Mouse (Mus musculus) limb, embryonic 12.5 days (tissue): ENCODE results near the gene 2010300C02Rik. TPM values are rescaled to one million over a fixed set of nuclear protein-coding genes. Genes with fewer than 3 reads are reported as not detected.
A peak's percentile ranks its signal among the peaks of the same experiment; 100 is the strongest.
"Not testable (repeated sequence)": the region's sequence is repeated elsewhere in the genome, so short reads cannot be mapped to it uniquely, and the experiment has no call there.

Experiments used
- ATAC-seq: fragments of 200-750 bp; cut with Nextera tagmentation; 2 replicates; pipeline ENCODE4 v1.8.0; 2017; ENCODE audit warnings: low read depth, moderate TSS enrichment; ENCODE audit not compliant: insufficient number of reproducible peaks, insufficient read depth, low FRiP score, low TSS enrichment
- H3K27ac ChIP-seq: fragments of 300-500 bp; sonication (generic); 2 replicates; pipeline ENCODE4 v1.5.1; 2016; ENCODE audit warnings: mild to moderate bottlenecking, moderate library complexity
- H3K27me3 ChIP-seq: fragments of 300-500 bp; sonication (generic); 2 replicates; pipeline ENCODE4 v1.6.1; 2016; ENCODE audit warnings: mild to moderate bottlenecking, moderate library complexity
- H3K36me3 ChIP-seq: fragments of 300-500 bp; sonication (generic); 2 replicates; pipeline ENCODE4 v1.6.1; 2016; ENCODE audit warnings: mild to moderate bottlenecking, moderate library complexity
- H3K4me1 ChIP-seq: fragments of 300-500 bp; sonication (generic); replicated peaks from 2 replicates; pipeline ENCODE4 v1.6.1; 2016
- H3K4me2 ChIP-seq: fragments of 300-500 bp; sonication (generic); 2 replicates; pipeline ENCODE4 v1.6.1; 2016; ENCODE audit warnings: mild to moderate bottlenecking, moderate library complexity
- H3K4me3 ChIP-seq: fragments of 300-500 bp; sonication (generic); replicated peaks from 2 replicates; pipeline ENCODE4 v1.5.1; 2016; ENCODE audit warnings: mild to moderate bottlenecking
- H3K9ac ChIP-seq: fragments of 300-500 bp; sonication (generic); replicated peaks from 2 replicates; pipeline ENCODE4 v1.6.1; 2016; ENCODE audit warnings: mild to moderate bottlenecking, moderate library complexity
- H3K9me3 ChIP-seq: fragments of 300-500 bp; sonication (generic); 2 replicates; pipeline ENCODE4 v1.6.1; 2016; ENCODE audit warnings: mild to moderate bottlenecking, moderate library complexity
- WGBS: fragments of 180-500 bp; shearing (Covaris S2); methylation state at CpG from one replicate; pipeline ENCODE4 v1.1.7; 2016; 5-methylcytosine and 5-hydroxymethylcytosine counted together
- polyA plus RNA-seq: library from polyadenylated mRNA; unstranded; fragments of >200 nt; fragmentation: Nextera tagmentation; extraction: Ambion mirVana; gene quantifications from 2 replicates; pipeline ENCODE4 v1.2.1, GENCODE M21; 2016

The 2010300C02Rik gene
- polyA plus RNA-seq, 1 experiment from 2014 or later = 1.1 TPM

- 60% methylated on average over 10 of the region's 10 CpGs for WGBS
- no peak overlapping the region for H3K4me3 ChIP-seq
- no peak overlapping the region for H3K4me2 ChIP-seq
These were observed 8.2 kb upstream of the 2010300C02Rik start for GRCm38 (mm10) chr1:37728053-37728452.

GRCm38 (mm10) chr1:37727186-37727585 lies 7.3 kb upstream of the 2010300C02Rik start:
- Histone ChIP-seq H3K9ac (no peak overlapping the region), H3K9me3 (no peaks in the 10 kb centered on the region), H3K4me2 (no peak overlapping the region), H3K4me1 (no peaks in the 10 kb centered on the region), H3K27me3 (no peaks in the 10 kb centered on the region), H3K27ac (no peak overlapping the region), H3K4me3 (no peak overlapping the region), H3K36me3 (no peaks in the 10 kb centered on the region)
- WGBS = 81% methylated on average over 8 of the region's 8 CpGs
- no peak for ATAC-seq

More at GRCm38 (mm10) chr1:37728053-37728452, 8.2 kb upstream of the 2010300C02Rik start:
- ATAC-seq = no peak
- no peak overlapping the region for H3K9ac ChIP-seq
- no peaks in the 10 kb centered on the region for H3K4me1 ChIP-seq
- H3K27me3 ChIP-seq = no peaks in the 10 kb centered on the region
- no peak overlapping the region for H3K27ac ChIP-seq
- H3K36me3 ChIP-seq = no peaks in the 10 kb centered on the region
- H3K9me3 ChIP-seq = no peaks in the 10 kb centered on the region

DNA sequence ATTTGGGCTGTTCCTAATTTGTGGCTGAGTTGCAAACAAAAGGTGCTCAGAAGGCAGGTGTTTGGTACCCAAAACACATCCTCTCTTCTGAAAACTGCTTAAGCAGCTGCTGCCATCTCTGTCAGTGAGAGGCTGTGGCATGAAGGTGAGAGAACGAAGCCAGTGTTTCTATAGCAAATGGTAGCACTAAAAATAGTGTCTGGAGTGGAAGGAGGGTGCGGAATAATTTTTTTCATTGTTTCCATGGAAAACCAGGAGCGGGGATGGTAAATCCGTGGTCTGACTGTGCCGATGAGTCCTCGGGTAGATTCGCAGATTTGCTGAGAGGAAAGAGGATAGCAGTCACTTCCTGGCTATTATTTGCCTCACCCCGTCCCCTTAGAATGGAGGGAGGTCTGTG lies 6.5 kb upstream of the 2010300C02Rik start:
- H3K4me1 ChIP-seq = no peaks in the 10 kb centered on the region
- 81% methylated on average over 8 of the region's 8 CpGs for WGBS
- H3K4me3 ChIP-seq = no peak overlapping the region
- peaks cover 3% of the 10 kb centered on the region; the same call in 1 of the 2 replicates for H3K27me3 ChIP-seq
- no peak for ATAC-seq
- H3K9me3 ChIP-seq = no peaks in the 10 kb centered on the region
- no peak overlapping the region for H3K9ac ChIP-seq
- H3K36me3 ChIP-seq = no peaks in the 10 kb centered on the region
- no peak overlapping the region for H3K27ac ChIP-seq
- H3K4me2 ChIP-seq = no peak overlapping the region

GRCm38 (mm10) chr1:37725880-37726279 lies 6.0 kb upstream of the 2010300C02Rik start:
- ATAC-seq = no peak
- Histone ChIP-seq H3K9me3 (no peaks in the 10 kb centered on the region), H3K36me3 (no peaks in the 10 kb centered on the region), H3K9ac (no peak overlapping the region), H3K27me3 (peaks cover 3% of the 10 kb centered on the region; the same call in 1 of the 2 replicates), H3K27ac (no peak overlapping the region), H3K4me2 (no peak overlapping the region), H3K4me3 (no peak overlapping the region), H3K4me1 (no peaks in the 10 kb centered on the region)
- WGBS = 72% methylated on average over 12 of the region's 12 CpGs

DNA sequence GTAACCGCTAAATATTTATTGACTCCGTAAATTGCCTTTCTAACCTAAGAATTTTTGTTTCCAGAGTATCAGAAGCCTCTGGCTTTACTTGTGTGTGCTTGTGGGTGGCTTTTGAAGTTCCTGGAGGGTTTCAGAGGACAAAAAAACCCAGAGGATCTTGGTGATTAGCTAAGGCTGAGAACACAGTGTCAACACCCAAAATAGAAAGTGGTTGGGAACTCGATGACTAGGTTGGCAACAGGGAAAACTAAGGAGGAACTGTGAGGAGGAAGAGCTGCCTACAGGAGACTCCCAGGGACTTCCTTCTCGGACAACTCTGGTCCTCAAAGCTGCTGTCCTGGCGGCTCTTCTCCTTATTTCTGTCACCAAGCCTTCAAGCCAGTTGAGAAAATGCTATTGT lies 1.2 kb upstream of the 2010300C02Rik start:
- Histone ChIP-seq H3K9ac (no peak overlapping the region), H3K4me3 (no peak overlapping the region), H3K27me3 (peaks cover 41% of the 10 kb centered on the region), H3K27ac (no peak overlapping the region), H3K4me2 (no peak overlapping the region), H3K36me3 (no peaks in the 10 kb centered on the region), H3K4me1 (peaks cover 12% of the 10 kb centered on the region), H3K9me3 (no peaks in the 10 kb centered on the region)
- 62% methylated on average over 5 of the region's 5 CpGs for WGBS
- no peak for ATAC-seq

GRCm38 (mm10) chr1:37719030-37719723 lies 708 bp downstream of the 2010300C02Rik start:
- Histone ChIP-seq H3K4me1 (peaks cover 12% of the 10 kb centered on the region), H3K9me3 (no peaks in the 10 kb centered on the region), H3K36me3 (no peaks in the 10 kb centered on the region), H3K4me2 (peak overlapping the region; percentile 95), H3K4me3 (peak overlapping the region; percentile 62), H3K27ac (no peak overlapping the region), H3K9ac (peak overlapping the region; percentile 66), H3K27me3 (peaks cover 47% of the 10 kb centered on the region)
- ATAC-seq = peak; percentile 56
- 4% methylated on average over 45 of the region's 49 CpGs for WGBS

DNA sequence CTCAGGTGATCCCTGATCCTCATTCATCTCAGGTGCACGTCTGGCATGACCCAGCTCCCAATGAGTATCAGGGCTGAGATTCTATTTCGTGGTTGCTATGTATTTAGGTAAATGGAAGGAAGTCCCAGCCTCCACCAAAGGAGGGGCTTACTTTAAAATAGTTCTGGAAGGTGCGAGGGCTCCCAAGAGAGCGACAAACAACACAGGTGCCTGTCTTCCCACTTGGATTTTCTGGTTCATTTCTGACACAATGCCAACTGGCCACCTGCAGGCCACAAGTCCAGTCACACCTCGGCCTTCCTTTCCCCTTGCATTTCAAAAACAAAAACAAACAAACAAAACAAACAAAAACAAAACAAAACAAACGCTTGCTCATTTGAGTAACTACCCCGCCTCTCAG lies 1.4 kb downstream of the 2010300C02Rik start:
- no peak overlapping the region for H3K27ac ChIP-seq
- no peak overlapping the region for H3K9ac ChIP-seq
- WGBS = 47% methylated on average over 7 of the region's 7 CpGs
- H3K27me3 ChIP-seq = peaks cover 47% of the 10 kb centered on the region
- H3K9me3 ChIP-seq = no peaks in the 10 kb centered on the region
- no peaks in the 10 kb centered on the region for H3K36me3 ChIP-seq
- peaks cover 12% of the 10 kb centered on the region for H3K4me1 ChIP-seq
- H3K4me2 ChIP-seq = no peak overlapping the region
- no peak overlapping the region for H3K4me3 ChIP-seq
- no peak for ATAC-seq

DNA sequence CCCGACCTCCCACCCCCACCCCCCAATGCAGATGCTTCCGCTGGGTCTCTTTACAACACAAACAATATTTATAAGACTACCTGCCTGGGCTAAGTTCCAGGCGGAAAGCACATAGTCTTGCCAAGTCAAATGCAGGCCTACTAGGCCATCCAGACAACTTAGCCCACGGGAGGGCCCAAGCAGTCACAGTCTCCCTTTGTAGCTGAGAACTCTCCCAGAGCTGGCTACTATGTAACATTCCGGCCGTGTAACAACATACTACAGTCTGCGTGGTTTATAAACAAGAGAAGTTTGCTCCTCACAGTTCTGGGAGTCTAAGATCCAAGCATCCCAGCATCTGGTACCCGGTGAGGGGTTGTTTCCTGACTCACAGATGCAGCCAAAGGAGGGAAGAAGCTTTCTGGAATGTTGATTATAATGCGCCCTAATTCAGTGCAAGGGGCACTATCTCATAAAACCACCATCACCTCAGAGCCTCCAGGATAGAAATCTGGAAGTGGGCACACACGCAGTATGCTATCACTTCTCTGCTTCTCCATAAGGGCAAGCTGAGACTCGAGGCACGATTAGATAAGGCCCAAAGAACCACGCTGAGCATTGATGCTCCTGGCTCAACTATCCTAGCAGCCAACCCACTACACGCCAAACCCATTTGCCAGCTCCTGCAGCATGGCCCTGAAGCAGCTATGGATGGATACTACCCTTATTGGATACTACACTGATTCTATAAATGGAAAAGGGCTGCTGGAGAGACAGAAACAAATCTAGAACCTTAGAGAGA lies 2.3 kb downstream of the 2010300C02Rik start:
- no peak for ATAC-seq
- H3K36me3 ChIP-seq = no peaks in the 10 kb centered on the region
- peaks cover 47% of the 10 kb centered on the region for H3K27me3 ChIP-seq
- 78% methylated on average over 14 of the region's 14 CpGs for WGBS
- H3K4me1 ChIP-seq = peaks cover 12% of the 10 kb centered on the region
- no peak overlapping the region for H3K27ac ChIP-seq
- H3K4me2 ChIP-seq = no peak overlapping the region
- no peak overlapping the region for H3K9ac ChIP-seq
- no peaks in the 10 kb centered on the region for H3K9me3 ChIP-seq
- no peak overlapping the region for H3K4me3 ChIP-seq

DNA sequence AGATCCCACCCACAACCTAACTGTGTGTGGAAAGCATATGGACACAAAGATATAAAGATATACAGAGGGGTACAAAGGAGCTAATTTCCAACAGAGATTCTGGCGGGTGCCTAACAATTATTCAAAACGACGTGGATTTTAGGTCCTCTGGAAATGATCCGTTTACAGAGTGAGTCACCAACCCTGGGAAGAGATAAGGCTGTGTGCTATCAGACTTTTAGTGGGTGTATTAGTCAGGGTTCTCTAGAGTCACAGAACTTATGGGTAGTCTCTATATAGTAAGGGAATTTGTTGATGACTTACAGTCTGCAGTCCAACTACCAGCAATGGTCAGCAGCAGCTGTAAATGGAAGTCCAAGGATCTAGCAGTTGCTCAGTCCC lies 7.5 kb downstream of the 2010300C02Rik start:
- not testable (repeated sequence) for H3K4me3 ChIP-seq, H3K36me3 ChIP-seq, H3K9me3 ChIP-seq, H3K27ac ChIP-seq, H3K9ac ChIP-seq, H3K4me1 ChIP-seq, ATAC-seq, H3K4me2 ChIP-seq
- H3K27me3 ChIP-seq = 0 out of 2 replicates have a peak, but pooled peaks cover 14% of the 10 kb centered on the region
- 81% methylated on average over 4 of the region's 4 CpGs for WGBS

GRCm38 (mm10) chr1:37711596-37712356 lies 8.1 kb downstream of the 2010300C02Rik start:
- Histone ChIP-seq H3K27ac (no peak overlapping the region), H3K27me3 (0 out of 2 replicates have a peak, but pooled peaks cover 9% of the 10 kb centered on the region), H3K4me1 (no peaks in the 10 kb centered on the region), H3K36me3 (no peaks in the 10 kb centered on the region), H3K9me3 (no peaks in the 10 kb centered on the region), H3K4me2 (no peak overlapping the region), H3K9ac (no peak overlapping the region), H3K4me3 (no peak overlapping the region)
- 84% methylated on average over 10 of the region's 10 CpGs for WGBS
- ATAC-seq = no peak

- H3K9me3 ChIP-seq = no peaks in the 10 kb centered on the region
- no peak overlapping the region for H3K4me3 ChIP-seq
- no peak for ATAC-seq
- H3K9ac ChIP-seq = no peak overlapping the region
- no peak overlapping the region for H3K4me2 ChIP-seq
- no peaks in the 10 kb centered on the region for H3K36me3 ChIP-seq
- 84% methylated on average over 5 of the region's 5 CpGs for WGBS
- 0 out of 2 replicates have a peak, but pooled peaks cover 6% of the 10 kb centered on the region for H3K27me3 ChIP-seq
- no peaks in the 10 kb centered on the region for H3K4me1 ChIP-seq
- H3K27ac ChIP-seq = no peak overlapping the region
These were observed 8.8 kb downstream of the 2010300C02Rik start for GRCm38 (mm10) chr1:37711082-37711481.
